Mouse (Mus musculus) MEL (cell line): ENCODE results near the gene Clrn1. TPM values are rescaled to one million over a fixed set of nuclear protein-coding genes. Genes with fewer than 3 reads are reported as not detected.

Experiments used
- DNase-seq: peaks from one replicate; pipeline ENCODE4 v3.0.0; 2011; ENCODE audit warnings: low read depth, low spot score
- H3K27ac ChIP-seq: 2 replicates; pipeline ENCODE4 v1.5.1; 2012; ENCODE audit warnings: low read depth, mild to moderate bottlenecking, control low read depth, low read length, moderate library complexity; ENCODE audit not compliant: control insufficient read depth
- H3K27me3 ChIP-seq, 2 experiments: fragments of 150-350 bp in 1 of 2; sonication (generic) in 1 of 2; 2 replicates each; pipeline ENCODE4 v1.6.1; 2012; ENCODE audit warnings: low read length in 2 of 2, mild to moderate bottlenecking in 2 of 2, improper control_type of control experiment in 1 of 2, moderate library complexity in 1 of 2; ENCODE audit not compliant: insufficient read depth in 2 of 2, control insufficient read depth in 1 of 2
- H3K36me3 ChIP-seq, 2 experiments: 2 replicates each; pipeline ENCODE4 v1.6.1; 2012 to 2014; ENCODE audit warnings: low read length in 2 of 2, improper control_type of control experiment in 1 of 2, inconsistent platforms in 1 of 2, mild to moderate bottlenecking in 1 of 2; ENCODE audit not compliant: insufficient read depth in 2 of 2, control insufficient read depth in 1 of 2
- H3K4me1 ChIP-seq, 2 experiments: fragments of 150-350 bp in 1 of 2; sonication (generic) in 1 of 2; 2 replicates each; pipeline ENCODE4 v1.6.1; 2012; ENCODE audit warnings: low read length in 2 of 2, improper control_type of control experiment in 1 of 2, mild to moderate bottlenecking in 1 of 2; ENCODE audit not compliant: insufficient read depth in 2 of 2, control insufficient read depth in 1 of 2
- H3K4me3 ChIP-seq, 2 experiments: fragments of 150-350 bp in 1 of 2; sonication (generic) in 1 of 2; 2 replicates each; pipeline ENCODE4 v1.5.1; 2012; ENCODE audit warnings: low read depth in 2 of 2, low read length in 2 of 2, mild to moderate bottlenecking in 2 of 2, moderate library complexity in 2 of 2, control low read depth in 1 of 2, improper control_type of control experiment in 1 of 2; ENCODE audit not compliant: control insufficient read depth in 1 of 2, insufficient read depth in 1 of 2
- H3K79me2 ChIP-seq: 2 replicates; pipeline ENCODE4 v1.6.1; 2012; ENCODE audit warnings: mild to moderate bottlenecking, low read length, moderate library complexity; ENCODE audit not compliant: control insufficient read depth, poor library complexity, insufficient read depth
- H3K9ac ChIP-seq: 2 replicates; pipeline ENCODE4 v1.6.1; 2012; ENCODE audit warnings: low read depth, mild to moderate bottlenecking, control low read depth, low read length, moderate library complexity; ENCODE audit not compliant: control insufficient read depth, poor library complexity, severe bottlenecking
- H3K9me3 ChIP-seq: fragments of 150-350 bp; sonication (generic); replicated peaks from 2 replicates; pipeline ENCODE4 v1.6.1; 2012; ENCODE audit warnings: mild to moderate bottlenecking, low read length, improper control_type of control experiment, moderate library complexity; ENCODE audit not compliant: insufficient read depth
- BHLHE40 ChIP-seq: IDR thresholded peaks from 2 replicates; pipeline ENCODE4 v1.6.1; 2012; ENCODE audit warnings: low read depth, mild to moderate bottlenecking, inconsistent platforms, low read length, improper control_type of control experiment, borderline replicate concordance
- CHD1 ChIP-seq: IDR thresholded peaks from 2 replicates; pipeline ENCODE4 v1.6.1; 2012; ENCODE audit warnings: low read depth, mild to moderate bottlenecking, inconsistent platforms, low read length, improper control_type of control experiment
- CTCF ChIP-seq, 3 experiments: IDR thresholded peaks in 2 of 3; conservative IDR thresholded peaks in 1 of 3; 2 replicates each; pipeline ENCODE4 v1.5.1; 2011 to 2012; ENCODE audit warnings: low read length in 3 of 3, low read depth in 2 of 3, mild to moderate bottlenecking in 2 of 3, improper control_type of control experiment in 1 of 3, inconsistent platforms in 1 of 3, mixed read lengths in 1 of 3, moderate library complexity in 1 of 3; ENCODE audit not compliant: control insufficient read depth in 1 of 3, insufficient read depth in 1 of 3, poor library complexity in 1 of 3, severe bottlenecking in 1 of 3
- E2F4 ChIP-seq: IDR thresholded peaks from 2 replicates; pipeline ENCODE4 v1.6.1; 2011; ENCODE audit warnings: low read depth, low read length, improper control_type of control experiment, borderline replicate concordance
- ELF1 ChIP-seq: IDR thresholded peaks from 2 replicates; pipeline ENCODE4 v1.6.1; 2014; ENCODE audit warnings: low read depth, mild to moderate bottlenecking, inconsistent platforms, low read length, improper control_type of control experiment, moderate library complexity
- ETS1 ChIP-seq: IDR thresholded peaks from 2 replicates; pipeline ENCODE4 v1.6.1; 2012; ENCODE audit warnings: low read depth, mild to moderate bottlenecking, inconsistent platforms, low read length, improper control_type of control experiment, moderate library complexity
- HCFC1 ChIP-seq: IDR thresholded peaks from 2 replicates; pipeline ENCODE4 v1.6.1; 2012; ENCODE audit warnings: low read depth, mild to moderate bottlenecking, inconsistent platforms, low read length, improper control_type of control experiment, moderate library complexity
- MAFK ChIP-seq: IDR thresholded peaks from 2 replicates; pipeline ENCODE4 v1.6.1; 2011; ENCODE audit warnings: low read depth, mild to moderate bottlenecking, low read length, improper control_type of control experiment, borderline replicate concordance
- MAX ChIP-seq: IDR thresholded peaks from 2 replicates; pipeline ENCODE4 v1.6.1; 2011; ENCODE audit warnings: low read length, improper control_type of control experiment
- MXI1 ChIP-seq: IDR thresholded peaks from 2 replicates; pipeline ENCODE4 v1.6.1; 2011; ENCODE audit warnings: mild to moderate bottlenecking, low read depth, low read length, improper control_type of control experiment
- MYB ChIP-seq: IDR thresholded peaks from 2 replicates; pipeline ENCODE4 v1.6.1; 2011; ENCODE audit warnings: mild to moderate bottlenecking, low read depth, low read length, improper control_type of control experiment
- MYC ChIP-seq: IDR thresholded peaks from 2 replicates; pipeline ENCODE4 v1.6.1; 2011; ENCODE audit warnings: low read depth, mild to moderate bottlenecking, low read length, improper control_type of control experiment, moderate library complexity
- NELFE ChIP-seq: IDR thresholded peaks from 2 replicates; pipeline ENCODE4 v1.6.1; 2011; ENCODE audit warnings: low read depth, low read length, improper control_type of control experiment
- NRF1 ChIP-seq: IDR thresholded peaks from 2 replicates; pipeline ENCODE4 v1.6.1; 2014; ENCODE audit warnings: low read depth, mild to moderate bottlenecking, inconsistent platforms, low read length, improper control_type of control experiment, moderate library complexity; ENCODE audit not compliant: poor library complexity, insufficient read depth, severe bottlenecking
- POLR2AphosphoS2 ChIP-seq: IDR thresholded peaks from 2 replicates; pipeline ENCODE4 v1.6.1; 2011; ENCODE audit warnings: low read length, improper control_type of control experiment
- RAD21 ChIP-seq: IDR thresholded peaks from 2 replicates; pipeline ENCODE4 v1.6.1; 2011; ENCODE audit warnings: mild to moderate bottlenecking, low read depth, low read length, improper control_type of control experiment
- RCOR1 ChIP-seq: IDR thresholded peaks from 2 replicates; pipeline ENCODE4 v1.6.1; 2012; ENCODE audit warnings: low read depth, mild to moderate bottlenecking, inconsistent platforms, low read length, improper control_type of control experiment
- TAL1 ChIP-seq: IDR thresholded peaks from 2 replicates; pipeline ENCODE4 v1.6.1; 2012; ENCODE audit warnings: mild to moderate bottlenecking, inconsistent platforms, low read length, moderate library complexity, mixed read lengths
- TBP ChIP-seq: IDR thresholded peaks from 2 replicates; pipeline ENCODE4 v1.8.0; 2011; ENCODE audit warnings: low read depth, low read length, improper control_type of control experiment
- TCF12 ChIP-seq: IDR thresholded peaks from 2 replicates; pipeline ENCODE4 v1.6.1; 2014; ENCODE audit warnings: low read depth, mild to moderate bottlenecking, inconsistent platforms, low read length, improper control_type of control experiment, moderate library complexity
- ZKSCAN1 ChIP-seq: IDR thresholded peaks from 2 replicates; pipeline ENCODE4 v1.6.1; 2012; ENCODE audit warnings: low read depth, mild to moderate bottlenecking, inconsistent platforms, low read length, improper control_type of control experiment, moderate library complexity
- ZMIZ1 ChIP-seq: IDR thresholded peaks from 2 replicates; pipeline ENCODE4 v1.6.1; 2012; ENCODE audit warnings: low read depth, mild to moderate bottlenecking, inconsistent platforms, low read length, improper control_type of control experiment, moderate library complexity
- ZNF384 ChIP-seq: IDR thresholded peaks from 2 replicates; pipeline ENCODE4 v1.6.1; 2012; ENCODE audit warnings: low read depth, mild to moderate bottlenecking, inconsistent platforms, low read length, improper control_type of control experiment
- polyA plus RNA-seq, 2 experiments: library from polyadenylated mRNA; stranded (reverse) in 1 of 2; unstranded in 1 of 2; fragments of >175 nt in 1 of 2; fragments of >200 nt in 1 of 2; gene quantifications; 2 replicates each; pipeline versions ENCODE4 v1.2.1 to v1.2.4; 2012; ENCODE audit warnings: low replicate concordance in 2 of 2, low read depth in 1 of 2; ENCODE audit not compliant: insufficient read length in 2 of 2, insufficient read depth in 1 of 2, missing spikeins in 1 of 2
- total RNA-seq: library from RNA; depleted of rRNA; stranded (reverse); fragments of 300-350 nt; gene quantifications from 2 replicates; pipeline ENCODE4 v1.2.3, GENCODE M21; 2012

Clrn1 gene
- total and polyA plus RNA-seq, 3 experiments, result not detected

DNA sequence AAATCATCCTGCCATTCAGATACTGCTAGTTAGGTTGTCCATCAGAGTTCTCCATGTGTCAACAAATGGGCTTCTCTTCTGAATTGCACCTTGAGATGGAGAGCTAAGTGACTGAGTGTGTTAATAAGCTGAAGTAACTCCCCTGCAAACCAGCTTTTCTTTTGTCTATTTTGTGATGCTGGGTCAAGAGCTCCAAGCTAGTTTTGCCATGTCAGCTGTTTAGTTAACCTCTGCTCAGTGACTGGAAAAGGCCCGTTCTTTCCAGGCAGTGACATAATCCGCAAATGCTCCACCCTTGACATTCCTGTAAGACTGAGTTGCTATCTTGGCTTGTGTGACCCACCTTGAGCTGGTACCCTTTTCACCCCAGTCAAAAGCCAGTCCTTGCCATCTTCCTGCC is 22.2 kb downstream of the Clrn1 start:
- no peak for DNase-seq
- H3K79me2 ChIP-seq, result no peaks in the 10 kb centered on the region
- no peak overlapping the region for H3K27ac ChIP-seq
- H3K9ac ChIP-seq, result no peak overlapping the region
- H3K9me3 ChIP-seq, result no peaks in the 10 kb centered on the region
- no peak overlapping the region for H3K4me3 ChIP-seq
- H3K27me3 ChIP-seq, result no peaks in the 10 kb centered on the region
- H3K4me1 ChIP-seq, result no peaks in the 10 kb centered on the region
- no peak for TF ChIP-seq ZKSCAN1
- no peak for TF ChIP-seq HCFC1
- no peak for TF ChIP-seq MYC
- TF ChIP-seq TBP, result no peak
- no peak for TF ChIP-seq NRF1
- TF ChIP-seq MAFK, result no peak
- TF ChIP-seq ETS1, result no peak
- TF ChIP-seq NELFE, result no peak
- TF ChIP-seq MYB, result no peak
- no peak for TF ChIP-seq ZMIZ1
- no peak for TF ChIP-seq RCOR1
- TF ChIP-seq MAX, result no peak
- no peak for TF ChIP-seq BHLHE40
- TF ChIP-seq E2F4, result no peak
- no peak for TF ChIP-seq TCF12
- TF ChIP-seq TAL1, result no peak
- TF ChIP-seq POLR2AphosphoS2, result no peak
- no peak for TF ChIP-seq RAD21
- no peak for TF ChIP-seq CHD1
- no peak for TF ChIP-seq ELF1
- no peaks in the 10 kb centered on the region for H3K36me3 ChIP-seq

DNA sequence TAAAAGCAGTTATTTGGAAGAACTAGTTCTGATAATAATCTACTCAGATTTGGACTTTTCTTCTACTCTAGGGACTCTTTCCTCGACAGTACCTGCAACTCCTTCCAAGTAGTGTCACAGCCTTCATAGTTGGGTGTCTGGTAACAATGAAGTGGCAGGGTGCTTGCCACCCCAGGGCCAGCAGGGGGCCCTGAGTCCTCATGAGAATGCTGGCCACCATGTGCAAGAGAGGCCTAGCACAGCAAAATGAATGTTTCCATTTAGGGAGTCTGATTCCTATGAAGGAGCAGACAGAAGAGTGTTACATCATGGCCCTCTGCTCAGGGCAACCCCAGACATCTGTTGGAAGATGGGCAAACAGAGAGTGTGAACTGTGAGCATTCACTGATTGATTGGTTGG is 41.7 kb downstream of the Clrn1 start:
- Histone ChIP-seq H3K9ac (no peak overlapping the region), H3K79me2 (no peaks in the 10 kb centered on the region), H3K4me1 (no peaks in the 10 kb centered on the region), H3K4me3 (no peak overlapping the region), H3K36me3 (no peaks in the 10 kb centered on the region), H3K27me3 (peaks cover 0 to 1% of the 10 kb centered on the region in 2 experiments; a peak in 1 of 4 replicates), H3K9me3 (no peaks in the 10 kb centered on the region), H3K27ac (no peak overlapping the region)
- TF ChIP-seq MXI1, result no peak
- TF ChIP-seq HCFC1, result no peak
- TF ChIP-seq TCF12, result no peak
- no peak for TF ChIP-seq E2F4
- no peak for TF ChIP-seq NELFE
- no peak for TF ChIP-seq ZNF384
- TF ChIP-seq CTCF (IDR thresholded peaks at IDR 0.05 in 2 of 3, conservative IDR thresholded peaks at IDR 0.05 in 1 of 3; ENCODE audit: control insufficient read depth in 1 of 3, insufficient read depth in 1 of 3, low read depth in 2 of 3, low read length in 3 of 3, poor library complexity in 1 of 3, severe bottlenecking in 1 of 3), result peak in 2 of 3 experiments; percentile 34 to 38; a peak in 5 of 6 replicates
- DNase-seq, result peak; percentile 3
